Mouse (Mus musculus) intestine, embryonic 15.5 days (tissue): Measurements from ENCODE around the gene Pde3a. TPM values are rescaled to one million over a fixed set of nuclear protein-coding genes. Genes with fewer than 3 reads are reported as not detected.

ENCODE experiments used
- ATAC-seq: fragments of 200-750 bp; cut with Nextera tagmentation; 2 replicates; pipeline ENCODE4 v1.8.0; 2017; ENCODE audit warnings: moderate TSS enrichment, moderate library complexity
- H3K27ac ChIP-seq: fragments of 300-500 bp; sonication (generic); 2 replicates; pipeline ENCODE4 v1.5.1; 2015; ENCODE audit warnings: mild to moderate bottlenecking, inconsistent platforms
- H3K27me3 ChIP-seq: fragments of 300-500 bp; sonication (generic); replicated peaks from 2 replicates; pipeline ENCODE4 v1.6.1; 2015; ENCODE audit warnings: inconsistent platforms
- H3K36me3 ChIP-seq: fragments of 300-500 bp; sonication (generic); 2 replicates; pipeline ENCODE4 v1.6.1; 2015; ENCODE audit warnings: inconsistent platforms
- H3K4me1 ChIP-seq: fragments of 300-500 bp; sonication (generic); replicated peaks from 2 replicates; pipeline ENCODE4 v1.6.1; 2015; ENCODE audit warnings: inconsistent platforms
- H3K4me2 ChIP-seq: fragments of 300-500 bp; sonication (generic); replicated peaks from 2 replicates; pipeline ENCODE4 v1.6.1; 2015; ENCODE audit warnings: mild to moderate bottlenecking, inconsistent platforms
- H3K4me3 ChIP-seq: fragments of 300-500 bp; sonication (generic); replicated peaks from 2 replicates; pipeline ENCODE4 v1.5.1; 2015; ENCODE audit warnings: inconsistent platforms
- H3K9ac ChIP-seq: fragments of 300-500 bp; sonication (generic); 2 replicates; pipeline ENCODE4 v1.6.1; 2015; ENCODE audit warnings: inconsistent platforms
- H3K9me3 ChIP-seq: fragments of 300-500 bp; sonication (generic); 2 replicates; pipeline ENCODE4 v1.6.1; 2016; ENCODE audit warnings: inconsistent platforms
- WGBS: fragments of 180-500 bp; shearing (Covaris S2); methylation state at CpG from one replicate; pipeline ENCODE4 v1.1.7; 2015; 5-methylcytosine and 5-hydroxymethylcytosine counted together
- polyA plus RNA-seq: library from polyadenylated mRNA; unstranded; fragments of >200 nt; fragmentation: Nextera tagmentation; extraction: Ambion mirVana; gene quantifications from 2 replicates; pipeline ENCODE4 v1.2.1, GENCODE M21; 2015

Gene Pde3a
- polyA plus RNA-seq, 1 experiment from 2014 or later: 20.8 TPM

GRCm38 (mm10) chr6:141543344-141543743 is 294.3 kb downstream of the Pde3a start:
- Histone ChIP-seq H3K4me1 (no peaks in the 10 kb centered on the region), H3K27ac (no peak overlapping the region)
- ATAC-seq: no peak

More at GRCm38 (mm10) chr6:141543344-141543743, 294.3 kb downstream of the Pde3a start:
- H3K27me3 ChIP-seq: no peaks in the 10 kb centered on the region
- no peak overlapping the region for H3K4me2 ChIP-seq
- no peak overlapping the region for H3K4me3 ChIP-seq
- H3K36me3 ChIP-seq: no peaks in the 10 kb centered on the region
- H3K9ac ChIP-seq: no peak overlapping the region
- 75% methylated on average over 7 of the region's 7 CpGs for WGBS
- H3K9me3 ChIP-seq: no peaks in the 10 kb centered on the region
